Mouse (Mus musculus) inflammation-experienced regulatory T-cells, adult 6 months (primary cell): ENCODE measurements around the gene Epor. TPM values are rescaled to one million over a fixed set of nuclear protein-coding genes. Genes with fewer than 3 reads are reported as not detected.

Experiments used
- polyA plus RNA-seq, 3 experiments: library from polyadenylated mRNA; unstranded; fragments of 100-300 nt; shearing (Covaris generic); gene quantifications; one replicate each; pipeline ENCODE4 v1.2.1; 2017

Epor gene
- polyA plus RNA-seq, 3 experiments from 2014 or later = 0.31 to 0.38 TPM; not detected in 1

Other genes starting within 250 kb of the Epor start
- 10 to 100 TPM in 2 of 3 experiments, 1 to 10 TPM in 1; 9.2 to 21.2 (median 14.6) TPM for gene Ldlr, start 240.0 kb downstream of the Epor start, polyA plus RNA-seq
- gene Spc24, start 203.2 kb downstream of the Epor start, polyA plus RNA-seq = 10 to 100 TPM in 1 of 3 experiments, 1 to 10 TPM in 2; 5.5 to 54.9 (median 8.6) TPM
- not detected for gene Kank2, start 164.8 kb downstream of the Epor start, polyA plus RNA-seq
- gene Angptl8, start 128.0 kb downstream of the Epor start, polyA plus RNA-seq = not detected
- gene Dock6, start 110.9 kb downstream of the Epor start, polyA plus RNA-seq = 1 to 10 TPM; 1.7 to 2.1 (median 1.9) TPM
- 1 to 10 TPM; 7.4 to 9.6 (median 8.9) TPM for gene Rab3d, start 45.3 kb downstream of the Epor start, polyA plus RNA-seq
- not detected for gene Ccdc159, start 36.0 kb downstream of the Epor start, polyA plus RNA-seq
- 10 to 100 TPM in 1 of 3 experiments, 1 to 10 TPM in 2; 8.8 to 11.1 (median 9.7) TPM for gene Tmem205, start 36.0 kb downstream of the Epor start, polyA plus RNA-seq
- 1 to 10 TPM in 1 of 3 experiments, under 1 TPM in 2; 0.26 to 1.2 (median 0.45) TPM for gene Plppr2, start 26.5 kb downstream of the Epor start, polyA plus RNA-seq
- gene Swsap1, start 7.8 kb downstream of the Epor start, polyA plus RNA-seq = 1 to 10 TPM; 3.6 to 6.2 (median 4.9) TPM
- gene Rgl3, start 25.9 kb upstream of the Epor start, polyA plus RNA-seq = not detected
- not detected for gene Ccdc151, start 39.1 kb upstream of the Epor start, polyA plus RNA-seq
- 10 to 100 TPM; 30.8 to 47.7 (median 36.1) TPM for gene Prkcsh, start 39.3 kb upstream of the Epor start, polyA plus RNA-seq
- gene Elavl3, start 88.5 kb upstream of the Epor start, polyA plus RNA-seq = not detected
- not detected for gene Gm49318, start 107.8 kb upstream of the Epor start, polyA plus RNA-seq
- gene Zfp653, start 107.9 kb upstream of the Epor start, polyA plus RNA-seq = 1 to 10 TPM; 2.9 to 7.0 (median 6.5) TPM
- gene Ecsit, start 121.9 kb upstream of the Epor start, polyA plus RNA-seq = 10 to 100 TPM; 27.7 to 40.0 (median 37.7) TPM
- under 1 TPM; 0.20 to 0.36 (median 0.32) TPM for gene Cnn1, start 135.7 kb upstream of the Epor start, polyA plus RNA-seq
- 10 to 100 TPM; 76.4 to 98.9 (median 89.4) TPM for gene Elof1, start 153.7 kb upstream of the Epor start, polyA plus RNA-seq
- 100 to 1,000 TPM; 155 to 257 (median 245) TPM for gene Acp5, start 172.2 kb upstream of the Epor start, polyA plus RNA-seq
- 10 to 100 TPM; 40.1 to 46.8 (median 43.2) TPM for gene Pigyl, start 193.3 kb upstream of the Epor start, polyA plus RNA-seq
- gene Zfp872, start 224.6 kb upstream of the Epor start, polyA plus RNA-seq = not detected